Mouse (Mus musculus): Measurements from ENCODE around the gene Trp53bp2.

Gene Trp53bp2

GRCm38 (mm10) chr1:182408684-182409327 lies at the start of gene Trp53bp2:
TSS of gene Trp53bp2 (plus strand) at chr1:182409172.
- peak; percentile 98 for DNase-seq

- DNase-seq = no peak
Measured at GRCm38 (mm10) chr1:182362703-182363102, 46.3 kb upstream of the Trp53bp2 start.

GRCm38 (mm10) chr1:182363683-182364404 lies 45.1 kb upstream of the Trp53bp2 start:
- no peak for DNase-seq

- DNase-seq = no peak
Measured at GRCm38 (mm10) chr1:182368309-182368708, 40.7 kb upstream of the Trp53bp2 start.

- no peak for DNase-seq
Measured at GRCm38 (mm10) chr1:182368782-182369181, 40.2 kb upstream of the Trp53bp2 start.

- no peak for DNase-seq
Measured at GRCm38 (mm10) chr1:182369435-182369834, 39.5 kb upstream of the Trp53bp2 start.

- no peak for DNase-seq
Measured at GRCm38 (mm10) chr1:182371891-182372290, 37.1 kb upstream of the Trp53bp2 start.

- peak; percentile 18 for DNase-seq
Measured at GRCm38 (mm10) chr1:182376221-182376620, 32.8 kb upstream of the Trp53bp2 start.

- no peak for DNase-seq
Measured at GRCm38 (mm10) chr1:182376826-182377225, 32.1 kb upstream of the Trp53bp2 start.

- DNase-seq = no peak
Measured at GRCm38 (mm10) chr1:182377519-182377918, 31.5 kb upstream of the Trp53bp2 start.

GRCm38 (mm10) chr1:182378205-182378835 lies 30.7 kb upstream of the Trp53bp2 start:
- DNase-seq = no peak

GRCm38 (mm10) chr1:182378876-182379275 lies 30.1 kb upstream of the Trp53bp2 start:
- no peak for DNase-seq

GRCm38 (mm10) chr1:182380683-182381082 lies 28.3 kb upstream of the Trp53bp2 start:
- no peak for DNase-seq

GRCm38 (mm10) chr1:182381327-182381726 lies 27.6 kb upstream of the Trp53bp2 start:
- no peak for DNase-seq

- no peak for DNase-seq
Measured at GRCm38 (mm10) chr1:182383096-182383495, 25.9 kb upstream of the Trp53bp2 start.

- DNase-seq = no peak
Measured at GRCm38 (mm10) chr1:182386449-182386848, 22.5 kb upstream of the Trp53bp2 start.

GRCm38 (mm10) chr1:182388729-182389128 lies 20.2 kb upstream of the Trp53bp2 start:
- no peak for DNase-seq

GRCm38 (mm10) chr1:182398171-182398570 lies 10.8 kb upstream of the Trp53bp2 start:
- DNase-seq = no peak

- DNase-seq = no peak
Measured at GRCm38 (mm10) chr1:182398780-182399179, 10.2 kb upstream of the Trp53bp2 start.

GRCm38 (mm10) chr1:182399205-182399604 lies 9.8 kb upstream of the Trp53bp2 start:
- no peak for DNase-seq

- no peak for DNase-seq
Measured at GRCm38 (mm10) chr1:182399908-182400307, 9.1 kb upstream of the Trp53bp2 start.

- no peak for DNase-seq
Measured at GRCm38 (mm10) chr1:182403076-182403475, 5.9 kb upstream of the Trp53bp2 start.

- DNase-seq = no peak
Measured at GRCm38 (mm10) chr1:182406621-182407020, 2.4 kb upstream of the Trp53bp2 start.

GRCm38 (mm10) chr1:182408243-182408642 lies 729 bp upstream of the Trp53bp2 start:
- no peak for DNase-seq

All from right cerebral cortex, adult 18-20 months (tissue).